Mouse (Mus musculus): ENCODE measurements around the gene Stat2. TPM values are rescaled to one million over a fixed set of nuclear protein-coding genes. Genes with fewer than 3 reads are reported as not detected.

Gene Stat2
- polyA plus RNA-seq, 1 experiment: 3.9 TPM

GRCm38 (mm10) chr10:128302785-128303125 lies 32.4 kb downstream of the Stat2 start:
- peak overlapping the region; percentile 56 for H3K4me3 ChIP-seq (ENCODE audit: insufficient read depth, poor library complexity, severe bottlenecking)
- TF ChIP-seq MYOD1 (IDR thresholded peaks at IDR 0.05; ENCODE audit: control insufficient read depth, insufficient read length, low read depth): no peak
- no peak for TF ChIP-seq MAX (IDR thresholded peaks at IDR 0.05)
- no peak for TF ChIP-seq CTCF (IDR thresholded peaks at IDR 0.05; ENCODE audit: control insufficient read depth, insufficient read depth, insufficient read length)
- no peak for TF ChIP-seq MYOG (IDR thresholded peaks at IDR 0.05; ENCODE audit: control insufficient read depth, extremely low read depth, insufficient read length)
- TF ChIP-seq USF1 (IDR thresholded peaks at IDR 0.05; ENCODE audit: low read depth): no peak
- no peak for TF ChIP-seq CEBPB (IDR thresholded peaks at IDR 0.05; ENCODE audit: low read depth)
- no peak for TF ChIP-seq FOSL1 (IDR thresholded peaks at IDR 0.05; ENCODE audit: insufficient read depth, low read length, poor library complexity, severe bottlenecking)
- no peaks in the 10 kb centered on the region for H3K36me3 ChIP-seq (ENCODE audit: control insufficient read depth, insufficient read depth)

DNA sequence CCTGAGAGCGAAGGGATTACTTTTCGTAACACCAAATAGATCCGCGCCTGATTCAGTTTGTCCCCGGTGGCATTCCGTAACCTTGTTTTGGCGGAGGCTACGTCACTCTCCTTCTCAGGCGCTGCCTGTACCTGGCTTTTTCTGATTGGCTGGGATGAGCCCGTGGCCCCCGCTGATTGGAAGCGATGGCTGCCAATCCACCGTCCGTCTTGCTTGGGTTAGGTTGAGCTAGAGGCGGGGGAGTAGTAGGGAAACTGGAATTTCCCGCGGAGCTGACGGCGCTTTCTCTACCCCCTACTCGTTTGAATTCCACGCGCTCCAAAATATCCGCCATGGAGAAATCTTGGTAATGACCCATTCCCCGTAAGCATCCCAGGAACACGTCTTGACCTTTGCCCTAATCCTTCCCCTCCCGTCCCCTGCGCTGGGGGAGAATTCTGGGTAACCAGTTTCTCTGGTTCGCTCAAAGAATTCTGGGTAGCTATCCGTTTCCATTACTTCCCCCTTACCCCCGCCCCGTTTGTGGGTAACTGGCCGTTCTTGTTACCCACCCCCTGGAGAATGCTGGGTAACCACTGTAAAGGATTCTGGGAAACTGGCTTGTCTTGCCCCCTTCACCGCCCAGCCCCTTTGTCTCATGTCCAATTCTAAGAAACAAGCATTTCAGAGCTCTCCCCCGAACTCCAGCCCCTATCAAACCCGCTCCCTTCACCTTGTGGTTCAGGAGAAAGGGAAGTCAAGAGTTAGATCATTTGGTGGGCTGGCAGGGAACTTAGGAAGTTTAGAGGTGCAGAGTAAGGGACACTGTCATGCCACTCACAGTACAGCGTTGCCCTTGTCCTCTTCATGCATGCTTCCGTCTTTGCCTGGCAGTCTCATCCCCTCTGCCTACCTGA lies 33.0 kb downstream of the Stat2 start, which contains the start of gene Pan2:
Gene Pan2, plus strand, starts transcription at position 210 of the 896 bp plus-strand sequence.
- Histone ChIP-seq H3K27me3 (ENCODE audit: control insufficient read depth, insufficient read depth, insufficient read length) (no peaks in the 10 kb centered on the region), H3K79me3 (ENCODE audit: low read depth) (peaks cover 5% of the 10 kb centered on the region), H3K4me3 (ENCODE audit: insufficient read depth, poor library complexity, severe bottlenecking) (peak within 1 kb of the TSS; percentile 56), H3K79me2 (ENCODE audit: control insufficient read depth, insufficient read depth) (peaks cover 15% of the 10 kb centered on the region), H3K36me3 (ENCODE audit: control insufficient read depth, insufficient read depth) (no peaks in the 10 kb centered on the region), H3ac (ENCODE audit: control insufficient read depth, insufficient read length, low read depth) (peak within 1 kb of the TSS; percentile 79)
- no peak for TF ChIP-seq CTCF (IDR thresholded peaks at IDR 0.05; ENCODE audit: control insufficient read depth, insufficient read depth, insufficient read length)

More at GRCm38 (mm10) chr10:128302785-128303125, 32.4 kb downstream of the Stat2 start:
- Histone ChIP-seq H3K79me2 (ENCODE audit: control insufficient read depth, insufficient read depth) (peaks cover 15% of the 10 kb centered on the region), H3K79me3 (ENCODE audit: low read depth) (peaks cover 5% of the 10 kb centered on the region), H3K27me3 (ENCODE audit: control insufficient read depth, insufficient read depth, insufficient read length) (no peaks in the 10 kb centered on the region), H3ac (ENCODE audit: control insufficient read depth, insufficient read length, low read depth) (peak overlapping the region; percentile 76)

GRCm38 (mm10) chr10:128309654-128310053 lies 39.3 kb downstream of the Stat2 start:
- no peak for TF ChIP-seq USF1 (IDR thresholded peaks at IDR 0.05; ENCODE audit: low read depth)
- TF ChIP-seq CTCF (IDR thresholded peaks at IDR 0.05; ENCODE audit: control insufficient read depth, insufficient read depth, insufficient read length): no peak
- TF ChIP-seq MYOD1 (IDR thresholded peaks at IDR 0.05; ENCODE audit: control insufficient read depth, insufficient read length, low read depth): no peak
- TF ChIP-seq MAX (IDR thresholded peaks at IDR 0.05): no peak
- no peak for TF ChIP-seq MYOG (IDR thresholded peaks at IDR 0.05; ENCODE audit: control insufficient read depth, extremely low read depth, insufficient read length)
- no peak for TF ChIP-seq FOSL1 (IDR thresholded peaks at IDR 0.05; ENCODE audit: insufficient read depth, low read length, poor library complexity, severe bottlenecking)
- no peak for TF ChIP-seq CEBPB (IDR thresholded peaks at IDR 0.05; ENCODE audit: low read depth)
- Histone ChIP-seq H3K79me2 (ENCODE audit: control insufficient read depth, insufficient read depth) (peaks cover 2% of the 10 kb centered on the region), H3K79me3 (ENCODE audit: low read depth) (no peaks in the 10 kb centered on the region), H3K4me3 (ENCODE audit: insufficient read depth, poor library complexity, severe bottlenecking) (no peak overlapping the region), H3K27me3 (ENCODE audit: control insufficient read depth, insufficient read depth, insufficient read length) (no peaks in the 10 kb centered on the region), H3K36me3 (ENCODE audit: control insufficient read depth, insufficient read depth) (peaks cover 22% of the 10 kb centered on the region), H3ac (ENCODE audit: control insufficient read depth, insufficient read length, low read depth) (no peak overlapping the region)

DNA sequence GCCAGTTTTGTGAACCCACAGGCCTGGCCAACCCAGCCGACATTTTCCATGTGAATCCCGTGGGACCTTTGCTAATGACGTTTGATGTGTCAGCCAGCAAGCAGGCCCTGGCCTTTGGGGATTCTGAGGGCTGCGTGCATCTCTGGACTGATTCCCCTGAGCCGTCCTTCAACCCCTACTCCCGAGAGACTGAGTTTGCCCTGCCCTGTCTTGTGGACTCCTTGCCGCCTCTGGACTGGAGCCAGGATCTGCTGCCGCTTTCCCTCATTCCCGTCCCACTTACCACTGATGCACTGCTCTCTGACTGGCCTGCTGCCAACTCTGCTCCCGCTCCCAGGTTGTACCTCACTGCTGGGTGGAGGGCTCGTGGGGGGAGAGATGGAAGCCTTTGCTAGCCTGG lies 39.8 kb downstream of the Stat2 start:
- TF ChIP-seq CTCF (IDR thresholded peaks at IDR 0.05; ENCODE audit: control insufficient read depth, insufficient read depth, insufficient read length) (no peak), FOSL1 (IDR thresholded peaks at IDR 0.05; ENCODE audit: insufficient read depth, low read length, poor library complexity, severe bottlenecking) (no peak), MAX (IDR thresholded peaks at IDR 0.05) (no peak), MYOD1 (IDR thresholded peaks at IDR 0.05; ENCODE audit: control insufficient read depth, insufficient read length, low read depth) (no peak), CEBPB (IDR thresholded peaks at IDR 0.05; ENCODE audit: low read depth) (no peak), USF1 (IDR thresholded peaks at IDR 0.05; ENCODE audit: low read depth) (no peak), MYOG (IDR thresholded peaks at IDR 0.05; ENCODE audit: control insufficient read depth, extremely low read depth, insufficient read length) (no peak)
- Histone ChIP-seq H3K27me3 (ENCODE audit: control insufficient read depth, insufficient read depth, insufficient read length) (no peaks in the 10 kb centered on the region), H3ac (ENCODE audit: control insufficient read depth, insufficient read length, low read depth) (peak overlapping the region; percentile 12), H3K4me3 (ENCODE audit: insufficient read depth, poor library complexity, severe bottlenecking) (no peak overlapping the region), H3K79me3 (ENCODE audit: low read depth) (no peaks in the 10 kb centered on the region), H3K79me2 (ENCODE audit: control insufficient read depth, insufficient read depth) (no peaks in the 10 kb centered on the region), H3K36me3 (ENCODE audit: control insufficient read depth, insufficient read depth) (peaks cover 26% of the 10 kb centered on the region)

GRCm38 (mm10) chr10:128310902-128311301 lies 40.5 kb downstream of the Stat2 start:
- Histone ChIP-seq H3K27me3 (ENCODE audit: control insufficient read depth, insufficient read depth, insufficient read length) (no peaks in the 10 kb centered on the region), H3ac (ENCODE audit: control insufficient read depth, insufficient read length, low read depth) (no peak overlapping the region), H3K4me3 (ENCODE audit: insufficient read depth, poor library complexity, severe bottlenecking) (no peak overlapping the region), H3K79me3 (ENCODE audit: low read depth) (no peaks in the 10 kb centered on the region), H3K79me2 (ENCODE audit: control insufficient read depth, insufficient read depth) (no peaks in the 10 kb centered on the region), H3K36me3 (ENCODE audit: control insufficient read depth, insufficient read depth) (peaks cover 32% of the 10 kb centered on the region)
- TF ChIP-seq MYOD1 (IDR thresholded peaks at IDR 0.05; ENCODE audit: control insufficient read depth, insufficient read length, low read depth) (no peak), CEBPB (IDR thresholded peaks at IDR 0.05; ENCODE audit: low read depth) (no peak), MAX (IDR thresholded peaks at IDR 0.05) (no peak), MYOG (IDR thresholded peaks at IDR 0.05; ENCODE audit: control insufficient read depth, extremely low read depth, insufficient read length) (no peak), CTCF (IDR thresholded peaks at IDR 0.05; ENCODE audit: control insufficient read depth, insufficient read depth, insufficient read length) (no peak), USF1 (IDR thresholded peaks at IDR 0.05; ENCODE audit: low read depth) (no peak), FOSL1 (IDR thresholded peaks at IDR 0.05; ENCODE audit: insufficient read depth, low read length, poor library complexity, severe bottlenecking) (no peak)

All from C2C12 (cell line).